Comparison of ENCODE assay signal across 14 mouse cellular contexts in genomic region chr11:19330685-19331239, GRCm38 (mm10).
"Had no signal": no experiment of that assay in that cellular context is flagged by ENCODE, and none has a peak within 500 bp of the region (broad histone marks: within the 10 kb centered on the region; RNA-seq: fewer than 3 reads in every experiment).

No protein-coding gene starts in this region.

- DNase-seq: lung, adult 18-20 months; lung, embryonic 14.5 days; lung, postnatal 10 days; lung, postnatal 4 days; midbrain, embryonic 14.5 days; right cerebral cortex, postnatal 14 days; thymus, adult 18-20 months; thymus, postnatal 14 days; thymus, postnatal 36 days had no signal

- ATAC-seq: midbrain, embryonic 16.5 days had no signal

- H3K36me3 ChIP-seq: midbrain, embryonic 10.5 days; neural tube, embryonic 13.5 days; neural tube, embryonic 15.5 days had no signal

- H3K9me3 ChIP-seq: midbrain, embryonic 10.5 days; neural tube, embryonic 15.5 days had no signal

- H3K9ac ChIP-seq: lung, embryonic 14.5 days; neural tube, embryonic 13.5 days; neural tube, embryonic 15.5 days had no signal

- H3K4me1 ChIP-seq: neural tube, embryonic 13.5 days; neural tube, embryonic 15.5 days had no signal

- H3K27me3 ChIP-seq: neural tube, embryonic 13.5 days; neural tube, embryonic 15.5 days had no signal

- H3K27ac ChIP-seq: midbrain, embryonic 10.5 days; neural tube, embryonic 13.5 days; neural tube, embryonic 15.5 days had no signal

- H3K4me3 ChIP-seq: midbrain, embryonic 10.5 days; myocyte; neural tube, embryonic 13.5 days; neural tube, embryonic 15.5 days had no signal

- H3K4me2 ChIP-seq: lung, embryonic 14.5 days; neural tube, embryonic 13.5 days; neural tube, embryonic 15.5 days had no signal
